Comparison of ENCODE assay signal across 8 mouse cellular contexts in the genomic region with DNA sequence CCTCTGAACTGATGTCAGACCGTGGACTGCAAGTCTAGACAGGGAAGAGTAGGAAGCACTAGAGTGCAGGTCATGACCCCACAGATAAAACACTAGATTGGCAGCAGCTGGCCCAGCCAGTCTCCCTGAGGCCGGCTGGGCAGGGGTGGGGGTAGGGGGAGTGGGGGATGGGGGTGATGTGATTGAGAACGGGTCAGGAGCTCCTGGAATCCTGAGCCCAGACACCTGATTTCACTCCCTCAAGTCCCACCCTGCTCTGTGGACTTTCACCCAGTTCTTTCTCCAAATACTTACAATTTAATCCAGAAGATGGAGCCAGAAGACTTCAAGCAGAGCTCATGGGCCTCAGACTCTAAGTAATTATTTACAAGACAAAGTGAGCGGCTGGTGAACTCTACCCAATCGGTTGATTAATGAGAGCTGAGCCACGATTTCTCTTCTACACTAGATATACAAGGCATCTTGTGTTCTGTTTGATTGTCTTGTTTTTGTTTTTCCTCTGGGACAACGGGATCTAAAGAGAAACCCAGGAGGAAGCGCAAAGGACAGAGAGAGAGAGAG. TPM values are rescaled to one million over a fixed set of nuclear protein-coding genes. Genes with fewer than 3 reads are reported as not detected.
DNase-seq lines count a peak whose midpoint lies in the region; ATAC-seq and TF ChIP-seq lines count a peak whose summit lies in the region.

No protein-coding gene starts in this region.

- H3K4me2 ChIP-seq in hindbrain, embryonic 15.5 days: no peak overlapping the region; the same call in 1 of the 2 replicates
- H3K4me2 ChIP-seq in liver, embryonic 13.5 days: no peak overlapping the region

- in situ Hi-C loops in ES-E14 (cut with MboI; ENCODE audit: low sequenced_read_pairs in 2 of 2, unreplicated experiment in 2 of 2): loop anchor here in 1 of 2 experiments (10.0 to 25.0 kb wide), 2 partner anchors 225 to 572 kb away; no protein-coding TSS in a partner anchor

- 0 out of 2 replicates have a peak, but pooled peaks cover 1% of the 10 kb centered on the region for H3K27me3 ChIP-seq in hindbrain, embryonic 15.5 days
- H3K27me3 ChIP-seq in liver, embryonic 13.5 days: no peaks in the 10 kb centered on the region
- no peaks in the 10 kb centered on the region for H3K27me3 ChIP-seq in small intestine, adult 2 months (ENCODE audit: control insufficient read depth, insufficient read depth, low read length)

- no peaks in the 10 kb centered on the region for H3K9me3 ChIP-seq in ES-E14 (ENCODE audit: control insufficient read depth, insufficient read depth, low read depth, low read length)
- no peaks in the 10 kb centered on the region for H3K9me3 ChIP-seq in hindbrain, embryonic 15.5 days
- no peaks in the 10 kb centered on the region for H3K9me3 ChIP-seq in liver, embryonic 13.5 days (replicated peaks)

- 6% methylated on average over 8 of the region's 8 CpGs for WGBS in hindbrain, embryonic 15.5 days
- 23% methylated on average over 8 of the region's 8 CpGs for WGBS in liver, embryonic 13.5 days (ENCODE audit: insufficient replicate concordance)
- 8% methylated on average over 8 of the region's 8 CpGs for WGBS in small intestine, adult 2 months

- 0 out of 4 replicates have a peak overlapping the region, but pooled peaks of 1 of the 2 experiments have one; percentile 1 for H3K4me3 ChIP-seq in ES-E14 (ENCODE audit: insufficient read depth in 1 of 2, low read depth in 1 of 2, low read length in 2 of 2, poor library complexity in 1 of 2, severe bottlenecking in 1 of 2)
- no peak overlapping the region for H3K4me3 ChIP-seq in hindbrain, embryonic 15.5 days
- H3K4me3 ChIP-seq in liver, embryonic 13.5 days (replicated peaks): no peak overlapping the region
- no peak overlapping the region for H3K4me3 ChIP-seq in small intestine, adult 2 months (ENCODE audit: low read depth, low read length)

- peak; percentile 14; the same call in 1 of the 2 replicates for TF ChIP-seq CTCF in small intestine, adult 2 months (IDR thresholded peaks at IDR 0.05; ENCODE audit: extremely low read depth, insufficient read length, insufficient replicate concordance, low read depth, low read length)

- DNase-seq in ES-E14 (ENCODE audit: low read depth, low spot score): no peak
- DNase-seq in brain, embryonic 18.5 days (ENCODE audit: low read depth, low spot score): peak; percentile 26
- no peak for DNase-seq in liver, embryonic 13.5 days
- no peak for DNase-seq in gastrocnemius, postnatal 4 days (ENCODE audit: low spot score in 2 of 2)
- no peak for DNase-seq in cerebellum, adult 9-11 months

- peaks cover 10 to 11% of the 10 kb centered on the region in 2 experiments; a peak in 3 of 4 replicates for H3K4me1 ChIP-seq in ES-E14 (ENCODE audit: control insufficient read depth in 2 of 2, insufficient read depth in 2 of 2, low read length in 2 of 2, poor library complexity in 1 of 2)
- peaks cover 3% of the 10 kb centered on the region; the same call in 1 of the 2 replicates for H3K4me1 ChIP-seq in hindbrain, embryonic 15.5 days (replicated peaks)
- H3K4me1 ChIP-seq in liver, embryonic 13.5 days (replicated peaks): no peaks in the 10 kb centered on the region; the same call in 1 of the 2 replicates
- H3K4me1 ChIP-seq in small intestine, adult 2 months (ENCODE audit: control insufficient read depth, insufficient read depth, insufficient read length, low read length): 0 out of 2 replicates have a peak, but pooled peaks cover 3% of the 10 kb centered on the region

- TF ChIP-seq POLR2A in small intestine, adult 2 months (IDR thresholded peaks at IDR 0.05; ENCODE audit: low read depth, low read length): no peak

- ATAC-seq in hindbrain, embryonic 15.5 days (ENCODE audit: low FRiP score, low read depth): peak; percentile 68
- ATAC-seq in liver, embryonic 13.5 days (ENCODE audit: low read depth): 0 out of 2 replicates have a peak, but pooled peaks have one; percentile 34
- ATAC-seq in inflammation-experienced regulatory T-cells, adult 6 months: no peak

- peak overlapping the region; percentile 3; the same call in 1 of the 2 replicates for H3K27ac ChIP-seq in ES-E14 (ENCODE audit: insufficient read depth, low read depth, low read length, poor library complexity, severe bottlenecking)
- H3K27ac ChIP-seq in hindbrain, embryonic 15.5 days (replicated peaks): peak overlapping the region; percentile 30; the same call in 1 of the 2 replicates
- H3K27ac ChIP-seq in liver, embryonic 13.5 days: no peak overlapping the region
- H3K27ac ChIP-seq in small intestine, adult 2 months (ENCODE audit: insufficient read depth, low read depth, low read length): no peak overlapping the region

- H3K36me3 ChIP-seq in ES-E14 (ENCODE audit: control insufficient read depth, insufficient read depth, low read length, poor library complexity, severe bottlenecking): no peaks in the 10 kb centered on the region
- H3K36me3 ChIP-seq in hindbrain, embryonic 15.5 days: no peaks in the 10 kb centered on the region
- H3K36me3 ChIP-seq in liver, embryonic 13.5 days: no peaks in the 10 kb centered on the region
- H3K36me3 ChIP-seq in small intestine, adult 2 months (ENCODE audit: control insufficient read depth, insufficient read depth, low read length): no peaks in the 10 kb centered on the region

- H3K9ac ChIP-seq in ES-E14 (ENCODE audit: insufficient read depth, low read depth, low read length, poor library complexity, severe bottlenecking): no peak overlapping the region
- no peak overlapping the region for H3K9ac ChIP-seq in hindbrain, embryonic 15.5 days
- no peak overlapping the region for H3K9ac ChIP-seq in liver, embryonic 13.5 days

TF ChIP-seq in ES-E14, 5 proteins besides CTCF, POLR2A, EP300 and RAD21:
- TF ChIP-seq MAFK (IDR thresholded peaks at IDR 0.05; ENCODE audit: insufficient read depth, low read depth, low read length) (no peak), ZC3H11A (IDR thresholded peaks at IDR 0.05; ENCODE audit: borderline replicate concordance, low read depth, low read length) (peak; percentile 76; the same call in 1 of the 2 replicates)

RNA-seq across cellular contexts. Expression of gene Slc44a3, which starts 7.7 kb away (rescaled TPM):
- total RNA-seq in ES-E14 (2012; rRNA removed): 1.5 and 2.3 TPM in 2 replicates
- 1.0 and 1.2 TPM in 2 replicates for polyA plus RNA-seq in hindbrain, embryonic 15.5 days (2015; fragmentation: Nextera tagmentation; extraction: Ambion mirVana)
- 6.2 and 6.9 TPM in 2 replicates for polyA plus RNA-seq in liver, embryonic 13.5 days (2015; fragmentation: Nextera tagmentation; extraction: Ambion mirVana)
- 4.6 and 5.9 TPM in 2 replicates for polyA plus RNA-seq in small intestine, adult 2 months (2012; rRNA removed)
- total RNA-seq in gastrocnemius, postnatal 4 days (2021): under 1 TPM; 0.76 to 0.88 TPM
- not detected for polyA plus RNA-seq in inflammation-experienced regulatory T-cells, adult 6 months (2017; shearing (Covaris generic))

Comparison
In these comparisons a context has a peak if more than half of its experiments do, and no peak if none do; other contexts are left out.
1. H3K27ac ChIP-seq: peak in ES-E14 (single experiment) and hindbrain, embryonic 15.5 days (single experiment); none in liver, embryonic 13.5 days (single experiment) and small intestine, adult 2 months (single experiment).